Mouse (Mus musculus) kidney, adult 2 months (tissue): ENCODE measurements at regions not wholly inside any gene's neighbourhood (a gene's known extent, or its start where the extent isn't known, plus 50 kb on each side); places are given as distances from the start of the nearest gene placed in this dataset.

Experiments used
- CTCF ChIP-seq: fragments of 200-500 bp; conservative IDR thresholded peaks from 2 replicates; pipeline ENCODE4 v1.5.1; 2011; ENCODE audit warnings: low read depth, mild to moderate bottlenecking, control low read depth, low read length, moderate library complexity, mixed read lengths; ENCODE audit not compliant: insufficient read depth, insufficient read length
- POLR2A ChIP-seq: fragments of 200-500 bp; IDR thresholded peaks from one replicate; pipeline ENCODE4 v1.6.1; 2011; ENCODE audit warnings: low read depth, low read length, control low read depth

DNA sequence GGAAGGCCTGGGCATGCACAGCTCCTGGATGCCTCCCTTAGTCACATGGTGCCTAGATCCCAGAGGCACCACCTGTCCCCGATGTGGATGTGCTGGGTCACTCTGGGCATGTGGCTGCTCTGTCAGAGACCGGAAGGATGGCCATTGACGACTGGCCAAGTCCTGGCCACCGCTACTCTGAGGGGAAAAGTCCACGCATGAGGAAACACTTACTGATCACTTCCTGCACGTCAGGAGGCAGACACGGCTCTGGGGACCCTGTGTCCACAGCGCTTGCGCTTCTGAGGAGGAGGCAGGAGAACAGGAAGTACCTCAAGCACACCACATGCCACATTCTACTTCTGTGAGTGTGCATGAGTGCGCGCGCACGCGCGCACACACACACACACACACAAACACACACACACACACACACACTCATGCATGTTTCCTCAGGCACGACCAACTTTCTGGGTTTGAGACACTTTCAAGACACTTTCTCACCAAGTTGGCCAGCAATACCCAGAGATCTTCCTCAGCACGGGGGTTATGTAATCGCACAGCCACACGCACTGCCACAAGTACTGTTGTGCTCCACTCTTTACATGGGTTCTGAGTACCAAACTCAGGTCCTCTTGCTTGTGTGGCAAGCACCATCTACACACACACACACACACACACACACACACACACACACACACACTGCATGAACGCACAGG, 85.7 kb upstream of the Tmem189 start:
- TF ChIP-seq CTCF (no peak), POLR2A (no peak)
